Comparison of ENCODE assay signal across 12 mouse cellular contexts in the genomic region with DNA sequence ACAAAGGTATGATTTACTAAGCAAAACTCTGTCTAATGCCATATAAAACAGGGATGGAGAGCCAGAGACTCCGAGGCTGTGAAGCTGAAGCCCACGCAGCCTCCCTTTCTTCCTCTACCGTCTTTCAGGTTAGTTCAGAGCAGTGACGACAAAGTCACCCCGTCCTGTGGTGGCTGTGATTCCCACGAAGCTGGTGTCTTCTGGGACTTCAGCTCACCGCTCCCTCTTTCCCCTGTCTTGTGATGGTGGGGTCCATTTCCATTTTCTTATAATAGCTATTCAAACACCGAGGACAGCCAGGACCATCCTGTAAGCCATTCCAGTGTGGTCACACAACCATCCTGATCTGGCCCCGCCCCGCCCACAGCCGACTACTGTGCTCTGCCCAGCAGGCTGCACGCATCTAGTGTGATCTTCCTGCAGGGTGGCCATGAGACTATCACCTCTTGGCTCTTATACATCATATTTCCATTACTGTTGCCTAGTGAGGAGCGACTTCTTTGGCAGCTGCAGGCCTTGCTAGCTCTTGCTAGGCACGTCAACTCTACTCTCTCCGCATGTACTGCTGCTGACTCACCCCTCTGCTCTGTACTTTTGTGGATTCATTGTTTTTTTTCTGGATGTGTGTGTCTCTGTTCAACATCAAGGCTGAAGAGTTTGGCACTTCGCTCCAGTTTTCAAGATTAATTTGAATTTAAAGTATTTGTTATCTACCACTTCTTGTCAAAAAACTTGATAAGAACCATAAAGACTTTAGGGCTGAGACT. TPM values are rescaled to one million over a fixed set of nuclear protein-coding genes. Genes with fewer than 3 reads are reported as not detected.
DNase-seq lines count a peak whose midpoint lies in the region; ATAC-seq and TF ChIP-seq lines count a peak whose summit lies in the region.
"Had no signal": no experiment of that assay in that cellular context is flagged by ENCODE, and none has a peak within 500 bp of the region (broad histone marks: within the 10 kb centered on the region; RNA-seq: fewer than 3 reads in every experiment).

No protein-coding gene starts in this region.

- 90% methylated on average over 16 of the region's 16 CpGs for WGBS in embryonic facial prominence, embryonic 14.5 days
- WGBS in embryonic facial prominence, embryonic 10.5 days = 94% methylated on average over 16 of the region's 16 CpGs
- WGBS in heart, embryonic 15.5 days = 51% methylated on average over 16 of the region's 16 CpGs
- 59% methylated on average over 16 of the region's 16 CpGs for WGBS in liver, embryonic 15.5 days (ENCODE audit: insufficient replicate concordance)
- 91% methylated on average over 16 of the region's 16 CpGs for WGBS in forebrain, embryonic 13.5 days
- WGBS in forebrain, postnatal 0 days = 93% methylated on average over 16 of the region's 16 CpGs

- no peak overlapping the region for H3K27ac ChIP-seq in embryonic facial prominence, embryonic 14.5 days (replicated peaks; ENCODE audit: low read depth, low read length)
- H3K27ac ChIP-seq in embryonic facial prominence, embryonic 10.5 days (replicated peaks) = no peak overlapping the region
- peak overlapping the region; percentile 84 for H3K27ac ChIP-seq in heart, embryonic 15.5 days
- H3K27ac ChIP-seq in liver, embryonic 15.5 days (replicated peaks) = peak overlapping the region; percentile 33; the same call in 1 of the 2 replicates
- H3K27ac ChIP-seq in forebrain, embryonic 13.5 days = no peak overlapping the region
- H3K27ac ChIP-seq in forebrain, postnatal 0 days (ENCODE audit: low read depth, low read length) = no peak overlapping the region
- H3K27ac ChIP-seq: embryonic facial prominence, embryonic 15.5 days; hindbrain, postnatal 0 days had no signal

- DNase-seq in embryonic facial prominence, embryonic 14.5 days (ENCODE audit: low spot score) = peak; percentile 35
- DNase-seq in embryonic facial prominence, embryonic 10.5 days (ENCODE audit: low spot score) = no peak
- DNase-seq in left cerebral cortex, adult 9 months (ENCODE audit: low spot score in 2 of 2) = no peak
- DNase-seq in forebrain, postnatal 0 days = no peak
- DNase-seq: cerebellum, adult 9-11 months; layer of hippocampus, adult 9-11 months had no signal

- no peaks in the 10 kb centered on the region for H3K27me3 ChIP-seq in embryonic facial prominence, embryonic 14.5 days (replicated peaks; ENCODE audit: control insufficient read depth, insufficient read depth, low read length)
- no peaks in the 10 kb centered on the region for H3K27me3 ChIP-seq in embryonic facial prominence, embryonic 10.5 days (replicated peaks; ENCODE audit: low read depth, poor library complexity, severe bottlenecking)
- H3K27me3 ChIP-seq in heart, embryonic 15.5 days = no peaks in the 10 kb centered on the region
- no peaks in the 10 kb centered on the region for H3K27me3 ChIP-seq in liver, embryonic 15.5 days
- H3K27me3 ChIP-seq in forebrain, embryonic 13.5 days = no peaks in the 10 kb centered on the region
- no peaks in the 10 kb centered on the region for H3K27me3 ChIP-seq in forebrain, postnatal 0 days (ENCODE audit: insufficient read depth, low read length)
- H3K27me3 ChIP-seq: embryonic facial prominence, embryonic 15.5 days had no signal

- H3K36me3 ChIP-seq in embryonic facial prominence, embryonic 14.5 days (ENCODE audit: control insufficient read depth, insufficient read depth, low read length) = peaks cover 39% of the 10 kb centered on the region
- H3K36me3 ChIP-seq in embryonic facial prominence, embryonic 10.5 days (replicated peaks) = peaks cover 57% of the 10 kb centered on the region
- H3K36me3 ChIP-seq in heart, embryonic 15.5 days = peaks cover 17% of the 10 kb centered on the region; the same call in 1 of the 2 replicates
- peaks cover 15% of the 10 kb centered on the region; the same call in 1 of the 2 replicates for H3K36me3 ChIP-seq in liver, embryonic 15.5 days (replicated peaks)
- H3K36me3 ChIP-seq in forebrain, embryonic 13.5 days (ENCODE audit: poor library complexity, severe bottlenecking) = 0 out of 2 replicates have a peak, but pooled peaks cover 6% of the 10 kb centered on the region
- 0 out of 2 replicates have a peak, but pooled peaks cover 4% of the 10 kb centered on the region for H3K36me3 ChIP-seq in forebrain, postnatal 0 days (ENCODE audit: insufficient read depth)

- no peak overlapping the region for H3K4me3 ChIP-seq in embryonic facial prominence, embryonic 14.5 days (ENCODE audit: low read depth, low read length)
- no peak overlapping the region for H3K4me3 ChIP-seq in embryonic facial prominence, embryonic 10.5 days
- no peak overlapping the region for H3K4me3 ChIP-seq in heart, embryonic 15.5 days
- H3K4me3 ChIP-seq in liver, embryonic 15.5 days (replicated peaks) = no peak overlapping the region
- no peak overlapping the region for H3K4me3 ChIP-seq in forebrain, embryonic 13.5 days
- H3K4me3 ChIP-seq in forebrain, postnatal 0 days (ENCODE audit: low read depth, low read length) = no peak overlapping the region
- H3K4me3 ChIP-seq: embryonic facial prominence, embryonic 15.5 days had no signal

- no peak overlapping the region for H3K9ac ChIP-seq in embryonic facial prominence, embryonic 14.5 days (ENCODE audit: low read depth, low read length)
- H3K9ac ChIP-seq in heart, embryonic 15.5 days = no peak overlapping the region
- no peak overlapping the region for H3K9ac ChIP-seq in liver, embryonic 15.5 days
- no peak overlapping the region for H3K9ac ChIP-seq in forebrain, embryonic 13.5 days
- no peak overlapping the region for H3K9ac ChIP-seq in forebrain, postnatal 0 days
- H3K9ac ChIP-seq: embryonic facial prominence, embryonic 15.5 days had no signal

- H3K9me3 ChIP-seq in embryonic facial prominence, embryonic 14.5 days (ENCODE audit: control insufficient read depth, low read length) = no peaks in the 10 kb centered on the region
- no peaks in the 10 kb centered on the region; the same call in 1 of the 2 replicates for H3K9me3 ChIP-seq in embryonic facial prominence, embryonic 10.5 days
- no peaks in the 10 kb centered on the region for H3K9me3 ChIP-seq in heart, embryonic 15.5 days (replicated peaks)
- no peaks in the 10 kb centered on the region for H3K9me3 ChIP-seq in liver, embryonic 15.5 days (replicated peaks)
- H3K9me3 ChIP-seq in forebrain, embryonic 13.5 days (replicated peaks) = no peaks in the 10 kb centered on the region
- no peaks in the 10 kb centered on the region for H3K9me3 ChIP-seq in forebrain, postnatal 0 days (ENCODE audit: low read length)
- H3K9me3 ChIP-seq: embryonic facial prominence, embryonic 15.5 days had no signal

- H3K4me2 ChIP-seq in embryonic facial prominence, embryonic 14.5 days (ENCODE audit: low read depth, low read length) = no peak overlapping the region
- H3K4me2 ChIP-seq in heart, embryonic 15.5 days = peak overlapping the region; percentile 6; the same call in 1 of the 2 replicates
- H3K4me2 ChIP-seq in liver, embryonic 15.5 days = no peak overlapping the region
- H3K4me2 ChIP-seq in forebrain, embryonic 13.5 days = no peak overlapping the region
- no peak overlapping the region for H3K4me2 ChIP-seq in forebrain, postnatal 0 days (ENCODE audit: low read depth)
- H3K4me2 ChIP-seq: embryonic facial prominence, embryonic 15.5 days had no signal

- peak; percentile 57; the same call in 1 of the 2 replicates for ATAC-seq in embryonic facial prominence, embryonic 14.5 days (ENCODE audit: low read depth)
- peak; percentile 8 for ATAC-seq in CD4-positive, CD25-positive, alpha-beta regulatory T cell, adult 4 months
- ATAC-seq in heart, embryonic 15.5 days (replicated peaks; ENCODE audit: insufficient number of reproducible peaks, insufficient read depth, low FRiP score, low read depth) = peak; percentile 80
- ATAC-seq in liver, embryonic 15.5 days (ENCODE audit: insufficient read depth) = peak; percentile 41
- ATAC-seq in forebrain, embryonic 13.5 days = no peak
- no peak for ATAC-seq in forebrain, postnatal 0 days

- TF ChIP-seq CTCF in forebrain, postnatal 0 days (IDR thresholded peaks at IDR 0.05; ENCODE audit: low read depth) = no peak

- H3K4me1 ChIP-seq in embryonic facial prominence, embryonic 14.5 days (ENCODE audit: control insufficient read depth, insufficient read depth, low read length) = no peaks in the 10 kb centered on the region
- peaks cover 3% of the 10 kb centered on the region; the same call in 1 of the 2 replicates for H3K4me1 ChIP-seq in embryonic facial prominence, embryonic 10.5 days
- peaks cover 37% of the 10 kb centered on the region for H3K4me1 ChIP-seq in heart, embryonic 15.5 days (replicated peaks)
- H3K4me1 ChIP-seq in liver, embryonic 15.5 days (replicated peaks) = peaks cover 31% of the 10 kb centered on the region
- H3K4me1 ChIP-seq in forebrain, embryonic 13.5 days = no peaks in the 10 kb centered on the region
- no peaks in the 10 kb centered on the region for H3K4me1 ChIP-seq in forebrain, postnatal 0 days (ENCODE audit: insufficient read depth)
- H3K4me1 ChIP-seq: embryonic facial prominence, embryonic 15.5 days had no signal

RNA-seq across cellular contexts. Expression of gene Nfkb1, which starts 50.3 kb away (rescaled TPM):
- polyA plus RNA-seq in embryonic facial prominence, embryonic 14.5 days (2014; fragmentation: Nextera tagmentation; extraction: Ambion mirVana) = 25.4 and 26.0 TPM in 2 replicates
- polyA plus RNA-seq in embryonic facial prominence, embryonic 10.5 days (2016; fragmentation: Nextera tagmentation; extraction: Ambion mirVana) = 12.7 and 13.3 TPM in 2 replicates
- 100 to 1,000 TPM in 1 of 2 experiments, 10 to 100 TPM in 1; 81.1 to 109 TPM for polyA plus RNA-seq in CD4-positive, CD25-positive, alpha-beta regulatory T cell, adult 4 months (2017; shearing (Covaris generic))
- 17.1 and 28.4 TPM in 2 replicates for polyA plus RNA-seq in heart, embryonic 15.5 days (2015; fragmentation: Nextera tagmentation; extraction: Ambion mirVana)
- polyA plus RNA-seq in liver, embryonic 15.5 days (2015; fragmentation: Nextera tagmentation; extraction: Ambion mirVana) = 12.0 and 13.2 TPM in 2 replicates
- polyA plus RNA-seq in forebrain, embryonic 13.5 days (2015; fragmentation: Nextera tagmentation; extraction: Ambion mirVana) = 8.0 and 8.3 TPM in 2 replicates
- total RNA-seq in forebrain, postnatal 0 days (2014; rRNA removed) = 19.4 and 22.5 TPM in 2 replicates
- polyA plus RNA-seq in forebrain, postnatal 0 days (2015; fragmentation: Nextera tagmentation; extraction: Ambion mirVana) = 2.9 and 4.4 TPM in 2 replicates

Comparison
In these comparisons a context has a peak if more than half of its experiments do, and no peak if none do; other contexts are left out.
1. ATAC-seq: peak in embryonic facial prominence, embryonic 14.5 days (single experiment), CD4-positive, CD25-positive, alpha-beta regulatory T cell, adult 4 months (single experiment), heart, embryonic 15.5 days (single experiment) and liver, embryonic 15.5 days (single experiment); none in forebrain, embryonic 13.5 days (single experiment) and forebrain, postnatal 0 days (single experiment).
2. H3K27ac ChIP-seq: peak in heart, embryonic 15.5 days (single experiment) and liver, embryonic 15.5 days (single experiment); none in embryonic facial prominence, embryonic 14.5 days (single experiment), embryonic facial prominence, embryonic 10.5 days (single experiment), forebrain, embryonic 13.5 days (single experiment) and forebrain, postnatal 0 days (single experiment).